Mouse (Mus musculus) liver, embryonic 13.5 days (tissue): Measurements from ENCODE around the gene Celf2. TPM values are rescaled to one million over a fixed set of nuclear protein-coding genes. Genes with fewer than 3 reads are reported as not detected.
A peak's percentile ranks its signal among the peaks of the same experiment; 100 is the strongest.

Experiments used
- ATAC-seq: fragments of 200-750 bp; cut with Nextera tagmentation; 2 replicates; pipeline ENCODE4 v1.8.0; 2017; ENCODE audit warnings: low read depth, mild to moderate bottlenecking, moderate number of reproducible peaks, moderate library complexity
- DNase-seq: peaks from one replicate; pipeline ENCODE4 v3.0.0; 2022
- H3K27ac ChIP-seq: fragments of 300-500 bp; sonication (generic); 2 replicates; pipeline ENCODE4 v1.5.1; 2015; ENCODE audit warnings: moderate library complexity, mild to moderate bottlenecking, inconsistent platforms
- H3K27me3 ChIP-seq: fragments of 300-500 bp; sonication (generic); 2 replicates; pipeline ENCODE4 v1.6.1; 2015; ENCODE audit warnings: mild to moderate bottlenecking, inconsistent platforms
- H3K36me3 ChIP-seq: fragments of 300-500 bp; sonication (generic); 2 replicates; pipeline ENCODE4 v1.6.1; 2015; ENCODE audit warnings: mild to moderate bottlenecking, inconsistent platforms
- H3K4me1 ChIP-seq: fragments of 300-500 bp; sonication (generic); replicated peaks from 2 replicates; pipeline ENCODE4 v1.6.1; 2015; ENCODE audit warnings: inconsistent platforms
- H3K4me2 ChIP-seq: fragments of 300-500 bp; sonication (generic); 2 replicates; pipeline ENCODE4 v1.6.1; 2015; ENCODE audit warnings: inconsistent platforms, mild to moderate bottlenecking, moderate library complexity
- H3K4me3 ChIP-seq: fragments of 300-500 bp; sonication (generic); replicated peaks from 2 replicates; pipeline ENCODE4 v1.5.1; 2015; ENCODE audit warnings: mild to moderate bottlenecking, inconsistent platforms
- H3K9ac ChIP-seq: fragments of 300-500 bp; sonication (generic); 2 replicates; pipeline ENCODE4 v1.6.1; 2015; ENCODE audit warnings: mild to moderate bottlenecking, inconsistent platforms
- H3K9me3 ChIP-seq: fragments of 300-500 bp; sonication (generic); replicated peaks from 2 replicates; pipeline ENCODE4 v1.6.1; 2016; ENCODE audit warnings: inconsistent platforms
- WGBS: fragments of 180-500 bp; shearing (Covaris S2); methylation state at CpG from one replicate; pipeline ENCODE4 v1.1.7; 2015; ENCODE audit not compliant: insufficient replicate concordance; 5-methylcytosine and 5-hydroxymethylcytosine counted together
- polyA plus RNA-seq: library from polyadenylated mRNA; unstranded; fragments of >200 nt; fragmentation: Nextera tagmentation; extraction: Ambion mirVana; gene quantifications from 2 replicates; pipeline ENCODE4 v1.2.1, GENCODE M21; 2015

Celf2 gene
- polyA plus RNA-seq, 1 experiment from 2014 or later, result 11.0 TPM

DNA sequence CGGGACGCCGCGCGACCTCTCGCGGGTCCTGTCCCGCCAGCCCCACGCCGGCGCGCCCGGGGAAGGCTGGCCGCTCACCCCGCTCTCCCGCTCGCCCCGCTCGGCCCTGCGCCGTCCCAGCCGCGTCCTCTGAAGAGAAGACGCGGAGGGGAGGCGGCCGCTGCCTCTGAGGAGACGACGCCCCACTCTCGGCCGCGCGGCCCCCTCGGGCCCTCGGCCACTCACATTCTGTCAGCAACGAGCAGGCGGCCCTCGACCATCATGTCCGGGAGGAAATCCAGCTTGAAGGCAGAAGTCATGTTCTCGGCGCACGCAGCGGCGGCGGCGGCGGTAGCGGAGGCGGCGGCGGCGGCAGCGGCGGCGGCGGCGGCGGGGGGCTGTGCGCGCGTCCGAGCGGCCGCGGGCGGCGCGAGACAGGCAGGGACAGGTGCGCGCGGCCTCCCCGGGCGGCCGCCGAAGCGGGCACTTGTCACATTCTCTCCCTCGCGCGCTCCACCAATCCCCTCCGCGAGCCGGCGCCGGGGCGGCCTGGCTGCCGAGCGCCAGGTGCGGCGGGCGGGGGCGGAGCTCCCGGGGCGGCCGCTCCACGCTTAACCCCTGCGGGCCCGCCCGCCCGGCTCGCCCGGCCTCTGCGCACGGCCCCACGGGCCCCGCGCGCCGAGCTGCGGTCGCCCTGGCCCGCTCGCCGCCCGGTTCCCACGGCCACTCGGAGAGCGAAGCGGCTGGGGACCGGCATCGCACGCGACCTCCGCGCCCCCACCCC, 637.1 kb downstream of the Celf2 start:
- Histone ChIP-seq H3K9ac (peak overlapping the region; percentile 43), H3K4me2 (peak overlapping the region; percentile 84), H3K4me1 (no peaks in the 10 kb centered on the region; the same call in 1 of the 2 replicates), H3K36me3 (no peaks in the 10 kb centered on the region), H3K27ac (no peak overlapping the region), H3K27me3 (peaks cover 55% of the 10 kb centered on the region), H3K4me3 (peak overlapping the region; percentile 63), H3K9me3 (no peaks in the 10 kb centered on the region)
- peak; percentile 92 for ATAC-seq
- DNase-seq, result peak; percentile 23
- WGBS, result under 1% methylated on average over 115 of the region's 124 CpGs

DNA sequence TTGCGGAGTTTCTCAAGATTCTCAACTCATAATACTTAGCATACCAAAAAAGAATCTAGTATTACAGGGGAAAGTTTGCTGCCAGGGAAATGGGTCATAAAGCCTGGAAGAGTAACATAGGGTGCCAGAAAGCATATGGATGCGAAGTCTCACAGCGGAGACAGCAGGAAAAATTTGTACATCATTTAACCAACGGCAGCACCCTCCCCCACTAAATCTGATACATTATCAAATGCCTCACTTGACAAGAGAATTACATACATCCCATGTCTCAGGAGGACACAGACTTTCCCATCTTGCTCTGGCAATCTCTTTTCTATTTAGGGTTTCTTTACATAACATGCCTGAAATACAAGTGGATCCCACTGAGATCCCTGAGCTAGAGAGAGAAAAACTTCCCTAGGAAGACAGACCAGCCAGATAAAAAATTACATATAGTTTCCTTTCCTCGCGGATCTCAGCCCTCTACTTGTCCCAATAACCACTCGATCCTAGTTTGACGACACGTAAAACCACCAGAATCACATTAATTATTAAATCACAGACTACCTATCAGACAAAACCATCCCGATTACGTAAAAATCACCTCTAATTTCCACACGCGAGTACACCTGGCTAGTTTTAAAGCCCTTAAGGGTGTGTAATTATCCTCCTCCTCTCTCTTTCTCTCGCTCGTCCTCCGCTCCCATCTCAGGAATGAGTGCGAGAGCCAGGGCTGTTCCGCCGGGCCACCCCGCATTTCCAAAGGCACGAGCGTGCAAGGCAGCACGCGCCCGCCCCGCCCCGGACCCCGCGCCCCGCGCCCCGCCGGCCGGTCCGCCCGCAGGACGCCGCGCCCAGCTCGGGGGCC, 637.9 kb downstream of the Celf2 start:
- H3K9ac ChIP-seq, result peak overlapping the region; percentile 43; the same call in 1 of the 2 replicates
- peak overlapping the region; percentile 63 for H3K4me3 ChIP-seq
- H3K36me3 ChIP-seq, result no peaks in the 10 kb centered on the region
- peak overlapping the region; percentile 84 for H3K4me2 ChIP-seq
- peaks cover 55% of the 10 kb centered on the region for H3K27me3 ChIP-seq
- ATAC-seq, result no peak
- no peak for DNase-seq
- no peaks in the 10 kb centered on the region; the same call in 1 of the 2 replicates for H3K4me1 ChIP-seq
- no peaks in the 10 kb centered on the region for H3K9me3 ChIP-seq
- no peak overlapping the region for H3K27ac ChIP-seq
- WGBS, result 5% methylated on average over 40 of the region's 40 CpGs

DNA sequence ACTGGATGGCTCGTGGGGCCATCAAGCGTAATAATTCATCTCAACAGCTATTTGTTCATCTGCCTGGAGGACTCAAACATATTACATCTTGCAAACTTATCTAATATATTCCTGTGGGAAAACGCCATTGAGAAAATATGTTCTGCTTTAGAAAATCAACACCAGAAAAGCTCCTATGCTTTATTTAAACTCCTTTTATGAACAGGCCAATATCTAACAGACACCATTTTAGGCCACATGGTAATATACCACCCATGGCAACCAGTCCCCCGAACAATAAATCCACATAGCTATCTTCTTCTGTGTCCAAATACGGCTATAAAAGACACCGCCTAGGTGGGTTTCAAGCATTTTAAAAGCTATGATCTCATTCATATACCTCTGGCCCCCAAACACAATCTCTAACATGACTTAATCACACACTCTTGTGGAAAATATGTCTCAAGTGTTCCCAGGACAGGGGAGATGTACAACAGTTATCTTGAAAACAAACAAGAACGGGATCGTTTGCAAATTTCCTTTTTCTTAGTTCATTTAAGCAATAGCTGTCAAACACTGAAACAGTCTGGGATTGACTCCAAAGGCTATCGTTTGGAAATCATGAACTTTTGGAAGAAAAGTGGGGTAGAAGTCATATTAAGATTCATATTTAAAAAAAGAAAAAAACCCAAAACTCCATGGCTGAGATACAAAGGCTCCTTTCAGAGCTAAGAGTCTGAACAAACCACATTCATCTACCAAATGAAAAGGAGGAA, 639.2 kb downstream of the Celf2 start:
- no peak overlapping the region for H3K4me3 ChIP-seq
- no peak for ATAC-seq
- no peak for DNase-seq
- H3K4me2 ChIP-seq, result no peak overlapping the region
- no peaks in the 10 kb centered on the region for H3K36me3 ChIP-seq
- H3K27me3 ChIP-seq, result peaks cover 51% of the 10 kb centered on the region
- 65% methylated on average over 9 of the region's 9 CpGs for WGBS
- H3K4me1 ChIP-seq, result no peaks in the 10 kb centered on the region; the same call in 1 of the 2 replicates
- no peaks in the 10 kb centered on the region for H3K9me3 ChIP-seq
- H3K9ac ChIP-seq, result no peak overlapping the region
- no peak overlapping the region for H3K27ac ChIP-seq

DNA sequence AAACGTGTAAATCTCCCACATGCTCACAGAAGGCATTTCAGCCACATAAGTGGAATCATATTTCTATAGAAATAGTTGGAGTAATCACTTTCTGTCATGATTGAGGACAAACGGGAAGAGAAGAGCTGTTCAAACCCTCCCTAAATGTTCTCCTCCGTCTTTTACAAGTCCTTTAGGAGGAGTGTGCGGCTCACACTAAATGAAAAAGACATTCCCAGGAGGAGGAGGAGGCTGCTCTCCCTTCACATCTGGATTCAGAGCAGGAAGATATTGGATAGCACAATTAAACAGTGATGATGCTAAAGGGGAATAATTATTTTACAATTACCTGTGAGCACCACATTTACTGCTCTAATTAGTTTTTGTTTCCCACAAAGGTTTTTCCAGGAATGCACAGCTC, 642.1 kb downstream of the Celf2 start:
- Histone ChIP-seq H3K36me3 (no peaks in the 10 kb centered on the region), H3K4me3 (no peak overlapping the region), H3K9ac (no peak overlapping the region), H3K4me1 (no peaks in the 10 kb centered on the region), H3K27ac (no peak overlapping the region), H3K27me3 (peaks cover 26% of the 10 kb centered on the region), H3K9me3 (no peaks in the 10 kb centered on the region), H3K4me2 (no peak overlapping the region)
- DNase-seq (no peak), ATAC-seq (no peak)
- WGBS, result 54% methylated on average over 4 of the region's 4 CpGs

GRCm38 (mm10) chr2:6865785-6866184, 643.6 kb downstream of the Celf2 start:
- Histone ChIP-seq H3K4me1 (no peaks in the 10 kb centered on the region), H3K9ac (no peak overlapping the region), H3K4me3 (no peak overlapping the region), H3K36me3 (no peaks in the 10 kb centered on the region), H3K27ac (no peak overlapping the region), H3K9me3 (no peaks in the 10 kb centered on the region), H3K4me2 (no peak overlapping the region), H3K27me3 (peaks cover 11% of the 10 kb centered on the region)
- DNase-seq, result no peak
- WGBS, result 74% methylated on average over 4 of the region's 4 CpGs
- ATAC-seq, result no peak

- Histone ChIP-seq H3K4me1 (no peaks in the 10 kb centered on the region), H3K9me3 (no peaks in the 10 kb centered on the region), H3K4me3 (no peak overlapping the region), H3K27me3 (no peaks in the 10 kb centered on the region), H3K4me2 (no peak overlapping the region), H3K27ac (no peak overlapping the region), H3K9ac (no peak overlapping the region), H3K36me3 (no peaks in the 10 kb centered on the region)
- ATAC-seq, result no peak
- WGBS, result 63% methylated on average over 2 of the region's 2 CpGs
- DNase-seq, result no peak
Measured at GRCm38 (mm10) chr2:6850102-6850644, 659.2 kb downstream of the Celf2 start.

DNA sequence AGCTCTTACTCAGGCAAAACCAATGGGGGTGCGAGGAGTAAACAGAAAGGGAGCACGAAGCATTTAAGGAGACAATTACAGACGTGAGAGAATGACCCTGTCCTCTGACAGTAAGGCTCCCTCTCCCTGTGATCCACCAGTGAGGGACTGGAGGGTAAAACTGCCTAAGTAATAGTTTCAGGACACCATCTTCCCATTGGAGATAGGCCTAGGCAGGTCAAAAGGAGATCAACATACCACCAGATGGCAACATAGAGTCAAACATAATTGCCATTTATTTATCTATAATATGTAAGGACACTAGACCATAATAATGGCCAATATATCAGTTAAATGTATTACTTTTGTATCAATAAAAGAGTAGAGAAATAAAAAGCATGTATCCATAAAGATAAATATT, 660.0 kb downstream of the Celf2 start:
- no peak for ATAC-seq
- Histone ChIP-seq H3K4me1 (no peaks in the 10 kb centered on the region), H3K27ac (no peak overlapping the region)

GRCm38 (mm10) chr2:6830021-6830420, 679.3 kb downstream of the Celf2 start:
- DNase-seq (no peak), ATAC-seq (no peak)
- no peak overlapping the region for H3K9ac ChIP-seq
- WGBS, result 78% methylated on average over 6 of the region's 6 CpGs
- H3K4me1 ChIP-seq, result no peaks in the 10 kb centered on the region
- H3K4me2 ChIP-seq, result no peak overlapping the region
- no peaks in the 10 kb centered on the region for H3K27me3 ChIP-seq
- H3K9me3 ChIP-seq, result no peaks in the 10 kb centered on the region
- no peak overlapping the region for H3K4me3 ChIP-seq
- no peak overlapping the region for H3K27ac ChIP-seq
- H3K36me3 ChIP-seq, result no peaks in the 10 kb centered on the region

More for the DNA sequence above, 660.0 kb downstream of the Celf2 start:
- Histone ChIP-seq H3K4me3 (no peak overlapping the region), H3K36me3 (no peaks in the 10 kb centered on the region), H3K4me2 (no peak overlapping the region), H3K9ac (no peak overlapping the region), H3K27me3 (no peaks in the 10 kb centered on the region), H3K9me3 (no peaks in the 10 kb centered on the region)
- WGBS, result 50% methylated on average over 3 of the region's 3 CpGs
- DNase-seq, result no peak

DNA sequence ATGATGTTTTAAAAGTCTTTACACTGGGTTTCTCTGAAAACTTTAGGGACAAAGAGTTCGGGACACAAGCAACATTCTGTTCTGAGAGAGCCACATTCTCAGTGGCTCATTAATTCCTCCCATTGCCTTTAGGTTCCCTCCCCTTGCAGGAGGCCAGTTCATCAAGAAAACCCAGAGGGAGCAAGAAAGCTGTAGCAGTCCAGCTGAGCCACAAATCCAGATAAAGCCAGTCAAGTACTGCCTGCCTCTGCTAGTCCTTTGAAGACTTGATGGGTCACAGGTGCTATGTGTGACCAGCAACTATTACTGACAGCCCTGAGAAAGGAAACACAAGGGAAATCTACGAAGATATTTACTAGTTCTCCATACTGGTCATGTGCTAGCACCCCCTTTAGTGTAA, 681.8 kb downstream of the Celf2 start:
- no peak overlapping the region for H3K9ac ChIP-seq
- DNase-seq (no peak), ATAC-seq (no peak)
- no peaks in the 10 kb centered on the region for H3K27me3 ChIP-seq
- H3K4me3 ChIP-seq, result no peak overlapping the region
- no peaks in the 10 kb centered on the region for H3K4me1 ChIP-seq
- H3K4me2 ChIP-seq, result no peak overlapping the region
- WGBS, result 49% methylated on average over 2 of the region's 2 CpGs
- no peaks in the 10 kb centered on the region for H3K9me3 ChIP-seq
- no peaks in the 10 kb centered on the region for H3K36me3 ChIP-seq
- no peak overlapping the region for H3K27ac ChIP-seq

DNA sequence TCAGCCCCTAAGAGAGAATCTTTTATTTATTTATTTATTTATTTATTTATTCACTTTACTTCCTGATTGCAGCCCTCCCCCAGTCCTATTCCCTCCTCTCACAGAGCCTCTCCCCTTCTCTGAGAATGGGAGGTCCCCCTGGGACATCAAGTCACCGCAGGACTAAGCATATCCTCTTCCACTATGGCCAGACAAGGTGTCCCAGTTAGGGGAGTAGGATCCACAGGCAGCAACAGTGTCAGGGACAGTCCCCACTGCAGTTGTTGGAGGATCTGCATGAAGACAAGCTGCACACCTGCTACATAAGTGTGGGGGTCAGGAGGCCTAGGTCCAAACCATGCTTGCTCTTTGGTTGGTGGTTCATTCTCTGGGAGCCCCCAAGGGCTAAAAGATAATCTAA, 686.3 kb downstream of the Celf2 start:
- H3K36me3 ChIP-seq, result no peaks in the 10 kb centered on the region
- H3K4me2 ChIP-seq, result no peak overlapping the region
- H3K9ac ChIP-seq, result no peak overlapping the region
- no peak overlapping the region for H3K4me3 ChIP-seq
- ATAC-seq, result no peak
- H3K4me1 ChIP-seq, result no peaks in the 10 kb centered on the region
- no peaks in the 10 kb centered on the region for H3K27me3 ChIP-seq
- H3K27ac ChIP-seq, result no peak overlapping the region
- no peak for DNase-seq
- WGBS, result 54% methylated on average over 1 of the region's 1 CpGs
- no peaks in the 10 kb centered on the region for H3K9me3 ChIP-seq

DNA sequence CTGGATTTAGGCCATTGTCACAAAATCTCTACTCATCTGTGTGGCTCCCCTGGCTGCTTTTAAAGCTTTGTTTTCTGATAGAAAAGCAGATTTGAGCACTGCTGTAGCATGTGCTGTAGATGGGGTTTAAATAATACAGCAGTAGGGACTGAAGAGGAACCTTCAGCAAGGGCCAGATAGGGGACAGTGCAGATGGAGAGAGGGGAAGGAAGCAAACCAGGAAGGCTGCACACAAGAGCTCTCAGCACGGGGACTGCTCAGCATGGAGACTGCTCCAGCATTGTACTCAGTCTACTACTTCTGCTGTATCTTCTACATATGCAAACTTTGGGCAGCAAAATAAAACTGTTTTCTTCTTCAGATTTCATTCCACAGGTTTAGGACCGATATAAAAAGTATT, 687.8 kb downstream of the Celf2 start:
- WGBS, result 32% methylated on average over 2 of the region's 2 CpGs
- Histone ChIP-seq H3K27ac (no peak overlapping the region), H3K27me3 (no peaks in the 10 kb centered on the region), H3K4me1 (no peaks in the 10 kb centered on the region), H3K36me3 (no peaks in the 10 kb centered on the region), H3K4me2 (no peak overlapping the region), H3K9me3 (no peaks in the 10 kb centered on the region), H3K4me3 (no peak overlapping the region), H3K9ac (no peak overlapping the region)
- ATAC-seq, result no peak
- DNase-seq, result no peak
